Mouse (Mus musculus) intestine, postnatal 0 days (tissue): ENCODE data around the gene Tm4sf20. TPM values are rescaled to one million over a fixed set of nuclear protein-coding genes. Genes with fewer than 3 reads are reported as not detected.

Experiments
- ATAC-seq: fragments of 200-750 bp; cut with Nextera tagmentation; 2 replicates; pipeline ENCODE4 v1.8.0; 2017; ENCODE audit warnings: mild to moderate bottlenecking, moderate TSS enrichment, moderate library complexity
- H3K27ac ChIP-seq: fragments of 300-500 bp; sonication (generic); 2 replicates; pipeline ENCODE4 v1.5.1; 2014; ENCODE audit warnings: mild to moderate bottlenecking, low read depth, low read length, moderate library complexity
- H3K27me3 ChIP-seq: fragments of 300-500 bp; sonication (generic); replicated peaks from 2 replicates; pipeline ENCODE4 v1.6.1; 2014; ENCODE audit warnings: low read length, mixed read lengths; ENCODE audit not compliant: control insufficient read depth, insufficient read depth
- H3K36me3 ChIP-seq: fragments of 300-500 bp; sonication (generic); 2 replicates; pipeline ENCODE4 v1.6.1; 2014; ENCODE audit warnings: mild to moderate bottlenecking, moderate library complexity; ENCODE audit not compliant: control insufficient read depth, insufficient read depth
- H3K4me1 ChIP-seq: fragments of 300-500 bp; sonication (generic); replicated peaks from 2 replicates; pipeline ENCODE4 v1.6.1; 2014; ENCODE audit warnings: antibody characterized with exemption, low read length, mixed read lengths; ENCODE audit not compliant: control insufficient read depth, insufficient read depth
- H3K4me2 ChIP-seq: fragments of 300-500 bp; sonication (generic); replicated peaks from 2 replicates; pipeline ENCODE4 v1.6.1; 2014; ENCODE audit warnings: low read depth, mild to moderate bottlenecking, moderate library complexity
- H3K4me3 ChIP-seq: fragments of 300-500 bp; sonication (generic); 2 replicates; pipeline ENCODE4 v1.5.1; 2014; ENCODE audit warnings: low read depth, low read length
- H3K9ac ChIP-seq: fragments of 300-500 bp; sonication (generic); 2 replicates; pipeline ENCODE4 v1.6.1; 2014; ENCODE audit warnings: mild to moderate bottlenecking, low read depth, low read length
- H3K9me3 ChIP-seq: fragments of 300-500 bp; sonication (generic); 2 replicates; pipeline ENCODE4 v1.6.1; 2016; ENCODE audit warnings: mixed run types; ENCODE audit not compliant: control insufficient read depth
- CTCF ChIP-seq: sonication (generic); IDR thresholded peaks from 2 replicates; pipeline ENCODE4 v1.5.1; 2016; ENCODE audit warnings: low read depth, mild to moderate bottlenecking, control low read depth, antibody characterized with exemption, moderate library complexity
- WGBS: fragments of 180-500 bp; shearing (Covaris S2); extraction: QIAGEN DNeasy Blood & Tissue Kit; methylation state at CpG from one replicate; pipeline ENCODE4 v1.1.7; 2014; 5-methylcytosine and 5-hydroxymethylcytosine counted together
- polyA plus RNA-seq: library from polyadenylated mRNA; unstranded; fragments of >200 nt; fragmentation: Nextera tagmentation; extraction: Ambion mirVana; gene quantifications from 2 replicates; pipeline ENCODE4 v1.2.1, GENCODE M21; 2015

Gene Tm4sf20
- polyA plus RNA-seq, 1 experiment from 2014 or later: 760 TPM

DNA sequence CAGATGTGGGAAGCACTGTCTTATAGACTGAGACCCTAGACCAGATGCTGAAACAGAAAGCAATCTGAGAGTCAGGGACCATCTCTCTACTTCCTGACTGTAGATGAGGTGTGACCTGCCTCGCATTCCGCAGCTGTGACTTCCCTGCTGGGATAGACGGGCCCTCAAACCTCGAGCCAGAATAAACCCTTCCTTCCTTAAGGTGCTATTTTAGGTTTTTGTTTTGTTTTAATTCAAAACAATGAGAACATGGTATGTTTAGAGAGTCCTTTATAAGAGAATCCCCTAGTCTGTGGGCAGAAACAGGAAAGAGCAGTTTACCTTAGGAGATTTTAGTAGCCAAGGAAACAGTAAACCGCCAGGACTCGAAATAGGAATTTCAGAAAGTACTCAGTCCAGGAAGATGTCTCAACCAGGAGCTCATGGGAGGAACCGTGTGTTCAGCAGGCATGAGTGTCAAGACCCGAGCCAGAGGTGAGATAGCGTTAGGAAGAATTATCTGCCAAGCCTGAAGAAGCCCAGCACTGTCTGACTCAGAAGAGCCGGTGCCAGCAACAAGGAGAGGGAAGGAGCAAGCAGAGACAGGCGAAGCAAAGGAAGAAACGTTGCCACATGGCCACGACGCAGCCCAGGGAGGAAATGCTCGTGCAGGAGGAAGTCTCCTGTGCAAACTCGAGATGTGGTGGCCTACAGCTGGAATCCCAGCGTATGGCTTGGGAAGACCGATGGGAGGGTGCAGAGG lies 27.6 kb upstream of the Tm4sf20 start:
- 57% methylated on average over 18 of the region's 18 CpGs for WGBS
- Histone ChIP-seq H3K4me1 (no peaks in the 10 kb centered on the region; the same call in 1 of the 2 replicates), H3K4me3 (no peak overlapping the region), H3K27ac (no peak overlapping the region), H3K4me2 (no peak overlapping the region), H3K36me3 (no peaks in the 10 kb centered on the region), H3K27me3 (no peaks in the 10 kb centered on the region), H3K9ac (no peak overlapping the region), H3K9me3 (no peaks in the 10 kb centered on the region)
- no peak for ATAC-seq
- no peak for TF ChIP-seq CTCF

DNA sequence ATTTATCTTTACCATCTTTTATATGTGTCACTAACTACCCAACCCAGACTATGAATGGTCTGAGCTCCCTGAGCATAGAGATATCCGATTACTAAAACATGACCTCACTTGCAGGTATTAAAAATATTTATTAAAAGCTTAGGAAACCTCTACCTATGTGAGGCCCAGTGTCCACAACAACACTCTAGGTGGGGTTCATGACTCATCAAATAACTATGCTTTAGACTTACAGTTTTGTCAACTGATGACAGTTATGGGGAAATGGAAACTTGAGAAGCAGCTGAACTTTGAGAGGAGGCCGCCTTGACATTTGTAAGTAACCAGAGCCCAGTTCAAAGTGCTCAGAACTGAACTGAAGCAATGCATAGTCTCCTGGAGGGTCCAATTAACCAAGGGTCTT lies 26.9 kb upstream of the Tm4sf20 start:
- Histone ChIP-seq H3K4me1 (no peaks in the 10 kb centered on the region; the same call in 1 of the 2 replicates), H3K4me2 (no peak overlapping the region), H3K27ac (no peak overlapping the region), H3K9me3 (no peaks in the 10 kb centered on the region), H3K9ac (no peak overlapping the region), H3K36me3 (no peaks in the 10 kb centered on the region), H3K4me3 (no peak overlapping the region), H3K27me3 (no peaks in the 10 kb centered on the region)
- TF ChIP-seq CTCF: no peak
- peak; percentile 63 for ATAC-seq
- 73% methylated on average over 2 of the region's 2 CpGs for WGBS

DNA sequence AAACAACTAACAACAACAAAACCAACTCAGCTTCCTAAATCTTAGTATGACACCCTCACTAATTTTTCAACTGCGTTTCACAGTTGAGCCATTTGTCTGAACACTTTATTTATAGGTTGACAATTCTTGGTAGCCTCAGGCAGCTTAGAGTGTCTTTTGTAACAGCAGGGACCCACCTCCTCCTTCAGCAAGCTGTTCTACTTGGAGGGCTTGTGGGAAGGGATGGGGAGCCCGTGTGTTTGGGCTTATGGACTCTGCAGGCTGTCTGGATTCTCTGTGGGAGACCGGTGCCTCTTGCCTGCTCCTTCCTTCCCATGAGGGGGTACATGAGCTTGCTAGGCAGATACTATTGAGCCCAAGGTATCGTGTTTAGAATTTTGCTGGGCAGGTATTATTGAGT lies 25.7 kb upstream of the Tm4sf20 start:
- no peak overlapping the region for H3K27ac ChIP-seq
- no peak overlapping the region for H3K4me3 ChIP-seq
- no peak for TF ChIP-seq CTCF
- H3K9ac ChIP-seq: no peak overlapping the region
- H3K4me1 ChIP-seq: no peaks in the 10 kb centered on the region; the same call in 1 of the 2 replicates
- WGBS: 83% methylated on average over 4 of the region's 4 CpGs
- no peaks in the 10 kb centered on the region for H3K27me3 ChIP-seq
- H3K9me3 ChIP-seq: no peaks in the 10 kb centered on the region
- no peaks in the 10 kb centered on the region for H3K36me3 ChIP-seq
- no peak for ATAC-seq
- H3K4me2 ChIP-seq: no peak overlapping the region

DNA sequence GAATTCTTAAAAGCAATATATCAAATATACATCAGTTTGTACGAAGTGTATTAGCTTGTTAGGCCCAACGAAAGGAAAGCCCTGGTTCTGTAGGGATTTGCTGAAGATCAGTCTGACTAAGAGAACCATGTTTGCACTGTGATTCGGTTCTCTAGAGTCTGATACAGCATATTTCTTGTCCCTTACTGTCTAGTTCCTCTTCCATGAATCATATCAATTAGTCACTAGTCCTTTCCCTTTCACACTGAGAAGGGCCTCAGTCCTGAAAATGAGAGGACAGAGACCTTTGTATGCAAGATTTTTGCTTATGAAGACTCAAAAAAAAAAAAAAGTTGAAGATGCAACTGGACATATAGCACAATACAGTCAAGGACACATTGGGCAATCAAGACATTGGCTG lies 24.8 kb upstream of the Tm4sf20 start:
- Histone ChIP-seq H3K27ac (no peak overlapping the region), H3K27me3 (no peaks in the 10 kb centered on the region), H3K4me3 (no peak overlapping the region), H3K4me1 (no peaks in the 10 kb centered on the region; the same call in 1 of the 2 replicates), H3K4me2 (no peak overlapping the region), H3K9me3 (no peaks in the 10 kb centered on the region), H3K9ac (no peak overlapping the region), H3K36me3 (no peaks in the 10 kb centered on the region)
- ATAC-seq: no peak
- no peak for TF ChIP-seq CTCF
- WGBS: 68% methylated on average over 3 of the region's 3 CpGs

DNA sequence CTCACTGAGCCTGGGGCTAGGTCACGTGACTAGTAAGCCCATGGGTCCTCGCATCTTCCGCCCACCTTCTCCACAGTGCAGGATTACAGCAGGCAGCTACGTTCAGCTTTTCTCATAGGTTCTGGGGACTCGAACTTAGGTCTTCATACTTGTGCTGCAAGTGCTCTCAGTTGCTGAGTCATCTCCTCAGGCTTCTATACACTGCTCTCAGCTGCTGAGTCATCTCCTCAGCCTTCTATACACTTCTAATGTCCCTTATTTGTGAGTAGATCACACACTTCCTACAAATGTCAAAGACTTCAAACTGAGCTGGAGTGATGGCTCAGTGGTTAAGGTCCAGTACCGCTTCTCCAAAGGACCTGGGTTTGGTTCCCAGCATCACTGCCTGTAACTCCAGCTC lies 24.0 kb upstream of the Tm4sf20 start:
- Histone ChIP-seq H3K9ac (no peak overlapping the region), H3K4me3 (no peak overlapping the region), H3K27ac (no peak overlapping the region), H3K36me3 (no peaks in the 10 kb centered on the region), H3K4me1 (no peaks in the 10 kb centered on the region; the same call in 1 of the 2 replicates), H3K9me3 (no peaks in the 10 kb centered on the region), H3K27me3 (no peaks in the 10 kb centered on the region), H3K4me2 (no peak overlapping the region)
- 95% methylated on average over 6 of the region's 6 CpGs for WGBS
- ATAC-seq: no peak
- no peak for TF ChIP-seq CTCF

DNA sequence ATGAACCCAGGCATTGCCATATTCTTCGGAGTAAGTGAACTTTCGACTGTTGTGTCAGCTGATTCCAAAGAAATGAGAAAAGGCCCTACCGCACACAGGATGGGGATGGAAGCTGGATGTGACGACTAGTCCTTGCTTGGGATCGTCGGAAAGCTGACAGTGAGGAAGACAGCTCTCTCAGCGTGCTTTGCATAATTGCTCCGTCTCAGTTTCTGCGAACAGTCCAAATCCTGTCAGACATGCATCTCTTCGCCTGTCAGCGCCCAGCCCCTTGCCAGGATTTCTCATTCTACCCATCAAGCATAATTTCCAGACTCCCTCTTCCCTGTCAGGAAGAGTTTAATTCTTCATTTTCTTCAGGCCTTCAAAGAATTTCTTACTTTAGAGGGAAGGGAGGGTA lies 22.8 kb upstream of the Tm4sf20 start:
- H3K9ac ChIP-seq: no peak overlapping the region
- no peak overlapping the region for H3K27ac ChIP-seq
- no peaks in the 10 kb centered on the region for H3K27me3 ChIP-seq
- no peak for TF ChIP-seq CTCF
- WGBS: 86% methylated on average over 11 of the region's 11 CpGs
- no peaks in the 10 kb centered on the region for H3K9me3 ChIP-seq
- no peak overlapping the region for H3K4me2 ChIP-seq
- ATAC-seq: no peak
- H3K4me1 ChIP-seq: no peaks in the 10 kb centered on the region; the same call in 1 of the 2 replicates
- H3K36me3 ChIP-seq: no peaks in the 10 kb centered on the region
- no peak overlapping the region for H3K4me3 ChIP-seq
